Mouse (Mus musculus) liver, postnatal 0 days (tissue): ENCODE measurements at regions not wholly inside any gene's neighbourhood (a gene's known extent, or its start where the extent isn't known, plus 50 kb on each side); places are given as distances from the start of the nearest gene placed in this dataset.

ENCODE experiments used
- ATAC-seq: fragments of 200-750 bp; cut with Nextera tagmentation; 2 replicates; pipeline ENCODE4 v1.8.0; 2017; ENCODE audit warnings: mild to moderate bottlenecking, moderate library complexity
- DNase-seq: peaks from one replicate; pipeline ENCODE4 v3.0.0-alpha.2; 2016
- H3K27ac ChIP-seq: fragments of 300-500 bp; sonication (generic); 2 replicates; pipeline ENCODE4 v1.5.1; 2014; ENCODE audit warnings: antibody characterized with exemption, moderate library complexity, mild to moderate bottlenecking, low read depth
- H3K27me3 ChIP-seq: fragments of 300-500 bp; sonication (generic); 2 replicates; pipeline ENCODE4 v1.6.1; 2014; ENCODE audit warnings: low read length, control low read depth, mixed read lengths; ENCODE audit not compliant: insufficient read depth
- H3K36me3 ChIP-seq: fragments of 300-500 bp; sonication (generic); replicated peaks from 2 replicates; pipeline ENCODE4 v1.6.1; 2014; ENCODE audit warnings: mild to moderate bottlenecking, control low read depth, low read length, moderate library complexity, mixed read lengths; ENCODE audit not compliant: insufficient read depth
- H3K4me1 ChIP-seq: fragments of 300-500 bp; sonication (generic); 2 replicates; pipeline ENCODE4 v1.6.1; 2014; ENCODE audit warnings: antibody characterized with exemption, mild to moderate bottlenecking, control low read depth; ENCODE audit not compliant: insufficient read depth
- H3K4me2 ChIP-seq: fragments of 300-500 bp; sonication (generic); 2 replicates; pipeline ENCODE4 v1.6.1; 2014; ENCODE audit warnings: low read depth, mild to moderate bottlenecking, low read length, moderate library complexity, mixed read lengths
- H3K4me3 ChIP-seq: fragments of 300-500 bp; sonication (generic); 2 replicates; pipeline ENCODE4 v1.5.1; 2014; ENCODE audit warnings: low read depth, low read length
- H3K9ac ChIP-seq: fragments of 300-500 bp; sonication (generic); replicated peaks from 2 replicates; pipeline ENCODE4 v1.6.1; 2014; ENCODE audit warnings: mild to moderate bottlenecking, moderate library complexity
- H3K9me3 ChIP-seq: fragments of 300-500 bp; sonication (generic); 2 replicates; pipeline ENCODE4 v1.6.1; 2016; ENCODE audit warnings: mild to moderate bottlenecking, control low read depth, low read length, mixed read lengths
- CTCF ChIP-seq: sonication (generic); IDR thresholded peaks from 2 replicates; pipeline ENCODE4 v1.5.1; 2016; ENCODE audit warnings: antibody characterized with exemption, low read depth
- EP300 ChIP-seq: IDR thresholded peaks from 2 replicates; pipeline ENCODE4 v1.6.1; 2016; ENCODE audit warnings: antibody characterized with exemption, low read depth, mild to moderate bottlenecking
- WGBS: fragments of 180-500 bp; shearing (Covaris S2); extraction: QIAGEN DNeasy Blood & Tissue Kit; methylation state at CpG from one replicate; pipeline ENCODE4 v1.1.7; 2014; ENCODE audit not compliant: insufficient replicate concordance; 5-methylcytosine and 5-hydroxymethylcytosine counted together

GRCm38 (mm10) chr2:28141975-28142374 lies 50.8 kb upstream of the Olfm1 start:
- peak overlapping the region; percentile 0; the same call in 1 of the 2 replicates for H3K4me2 ChIP-seq
- no peaks in the 10 kb centered on the region for H3K27me3 ChIP-seq
- H3K4me3 ChIP-seq: no peak overlapping the region
- no peak overlapping the region for H3K9ac ChIP-seq
- WGBS: 33% methylated on average over 4 of the region's 4 CpGs
- H3K27ac ChIP-seq: no peak overlapping the region
- TF ChIP-seq EP300 (no peak), CTCF (no peak)
- no peak for DNase-seq
- peaks cover 17% of the 10 kb centered on the region for H3K4me1 ChIP-seq
- no peaks in the 10 kb centered on the region for H3K36me3 ChIP-seq
- ATAC-seq: no peak
- peaks cover 4% of the 10 kb centered on the region; the same call in 1 of the 2 replicates for H3K9me3 ChIP-seq

DNA sequence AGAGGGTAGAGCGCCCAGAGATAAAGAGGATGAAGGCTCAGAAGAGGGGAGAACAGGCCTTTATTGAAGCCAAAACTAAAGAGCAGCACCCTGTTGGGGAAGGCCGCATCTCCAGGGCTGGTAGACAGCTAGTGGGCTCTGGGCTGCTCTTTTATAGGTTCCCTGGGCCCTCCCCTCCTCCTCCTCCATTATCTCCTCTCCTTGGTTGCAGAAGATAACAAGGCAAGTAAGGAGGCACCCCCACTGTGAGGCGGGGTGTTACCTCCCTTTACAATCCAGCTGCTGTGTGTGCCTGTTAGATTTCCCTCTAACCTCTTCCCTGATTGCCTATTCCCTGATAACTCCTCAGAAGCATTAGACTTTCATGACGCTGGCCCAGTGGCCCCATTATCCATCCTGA lies 51.2 kb upstream of the Olfm1 start:
- Histone ChIP-seq H3K27me3 (no peaks in the 10 kb centered on the region), H3K4me3 (no peak overlapping the region), H3K9me3 (peaks cover 4% of the 10 kb centered on the region; the same call in 1 of the 2 replicates), H3K4me1 (peaks cover 17% of the 10 kb centered on the region), H3K9ac (no peak overlapping the region), H3K36me3 (no peaks in the 10 kb centered on the region), H3K4me2 (peak overlapping the region; percentile 0; the same call in 1 of the 2 replicates), H3K27ac (no peak overlapping the region)
- TF ChIP-seq CTCF (no peak), EP300 (peak; percentile 93)
- ATAC-seq: peak; percentile 92
- peak; percentile 40 for DNase-seq
- WGBS: 37% methylated on average over 4 of the region's 4 CpGs

DNA sequence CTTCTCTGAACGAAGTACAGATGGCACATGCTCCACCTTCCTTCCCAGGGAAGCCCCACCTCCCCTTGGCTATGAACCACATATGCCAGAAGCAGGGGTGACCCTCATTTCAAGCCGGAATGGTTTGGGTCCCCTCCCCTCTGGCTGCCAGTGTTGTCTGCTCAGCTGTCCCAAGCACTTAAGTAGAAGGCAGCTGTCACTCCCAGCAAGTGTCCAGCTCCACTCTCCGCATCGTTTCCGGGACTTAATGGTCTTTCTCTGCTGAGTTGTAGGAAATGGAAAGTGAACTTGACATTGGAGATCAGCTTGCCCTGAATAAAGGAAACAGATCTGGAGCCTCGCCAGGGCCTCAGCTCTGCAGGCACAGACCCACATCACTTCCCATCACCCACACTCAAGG lies 53.9 kb upstream of the Fcnb start:
- 65% methylated on average over 6 of the region's 6 CpGs for WGBS
- TF ChIP-seq CTCF (no peak), EP300 (no peak)
- Histone ChIP-seq H3K9me3 (no peaks in the 10 kb centered on the region), H3K4me3 (no peak overlapping the region), H3K27me3 (no peaks in the 10 kb centered on the region), H3K36me3 (no peaks in the 10 kb centered on the region), H3K9ac (no peak overlapping the region), H3K27ac (no peak overlapping the region), H3K4me1 (peaks cover 17% of the 10 kb centered on the region), H3K4me2 (no peak overlapping the region)
- ATAC-seq (no peak), DNase-seq (peak; percentile 22)

DNA sequence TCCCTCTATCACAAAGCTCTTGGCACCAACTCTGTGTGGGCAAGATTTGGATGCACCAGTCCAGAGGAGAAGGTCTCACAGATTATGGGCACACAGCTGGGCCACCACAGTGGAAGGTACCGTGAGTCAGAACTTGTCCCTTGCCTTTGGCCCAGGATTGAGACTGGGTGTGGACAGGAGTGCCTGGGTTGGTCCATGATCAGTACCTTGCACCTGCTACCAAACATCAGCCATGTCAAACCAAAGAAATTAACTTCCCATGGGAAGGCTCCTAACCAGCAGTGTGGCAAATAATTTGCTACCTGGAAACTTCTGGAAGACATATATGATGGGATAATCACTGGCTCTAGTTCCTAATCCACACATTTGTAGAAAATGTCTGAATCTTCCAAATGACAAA lies 49.9 kb upstream of the Fcnb start:
- Histone ChIP-seq H3K9ac (no peak overlapping the region), H3K4me2 (no peak overlapping the region), H3K27me3 (no peaks in the 10 kb centered on the region), H3K9me3 (no peaks in the 10 kb centered on the region), H3K4me3 (no peak overlapping the region), H3K4me1 (no peaks in the 10 kb centered on the region), H3K36me3 (no peaks in the 10 kb centered on the region), H3K27ac (no peak overlapping the region)
- ATAC-seq (no peak), DNase-seq (no peak)
- TF ChIP-seq CTCF (no peak), EP300 (no peak)
- WGBS: 83% methylated on average over 1 of the region's 1 CpGs
